Mouse (Mus musculus) kidney, postnatal 10 days (tissue): Measurements from ENCODE around the gene Gcdh.
"Not testable (repeated sequence)": the region's sequence is repeated elsewhere in the genome, so short reads cannot be mapped to it uniquely, and the experiment has no call there.

Experiments
- DNase-seq: peaks from one replicate; pipeline ENCODE4 v3.0.0; 2021; ENCODE audit warnings: mixed read lengths

The Gcdh gene

DNA sequence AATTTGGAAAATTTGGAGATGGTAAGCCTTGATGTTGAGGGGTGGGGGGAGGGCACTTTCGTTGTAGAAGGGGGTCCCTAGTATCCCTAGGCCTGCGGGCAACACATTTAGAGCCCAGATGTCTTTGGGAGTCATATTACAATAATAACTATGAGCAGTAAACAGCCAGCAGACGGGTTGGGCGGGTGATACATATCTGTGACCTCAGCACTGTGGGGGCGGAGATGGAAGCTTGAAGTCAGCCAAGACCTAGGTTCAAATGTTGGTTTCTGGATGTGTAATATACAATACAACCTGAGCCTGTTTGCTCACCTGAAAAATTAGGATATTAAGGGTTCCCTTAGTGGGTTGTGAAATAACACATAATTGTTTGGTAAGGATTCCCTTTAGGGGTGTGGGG is 16.2 kb upstream of the Gcdh start:
- no peak for DNase-seq

DNA sequence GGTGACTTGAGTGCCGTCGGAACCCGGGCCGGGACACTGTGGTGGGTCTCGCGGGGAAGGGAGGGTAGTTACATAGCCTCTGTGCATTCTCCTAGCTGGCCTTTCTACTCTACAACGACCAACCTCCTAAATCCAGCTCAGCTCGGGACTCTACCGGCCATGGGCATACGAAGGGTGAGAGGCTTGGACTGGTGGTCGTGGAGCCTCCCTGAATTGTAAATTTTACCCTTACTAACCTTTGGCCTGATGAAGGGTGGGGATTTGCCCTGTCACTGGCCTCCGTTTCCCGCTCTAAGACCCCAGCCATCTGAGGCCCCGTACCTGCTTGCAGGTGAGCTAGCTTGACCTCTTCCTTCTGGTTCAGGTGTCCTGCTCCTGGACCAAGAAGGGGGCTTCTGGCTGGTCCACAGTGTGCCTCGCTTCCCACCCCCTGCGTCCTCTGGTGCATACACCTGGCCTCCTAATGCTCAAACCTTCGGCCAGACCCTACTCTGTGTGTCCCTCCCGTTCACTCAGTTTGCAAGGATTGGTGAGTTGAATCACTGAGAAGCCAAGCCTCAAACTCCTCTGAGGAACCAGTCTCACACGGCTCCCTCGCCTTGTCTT is 15.5 kb upstream of the Gcdh start:
- DNase-seq = no peak

DNA sequence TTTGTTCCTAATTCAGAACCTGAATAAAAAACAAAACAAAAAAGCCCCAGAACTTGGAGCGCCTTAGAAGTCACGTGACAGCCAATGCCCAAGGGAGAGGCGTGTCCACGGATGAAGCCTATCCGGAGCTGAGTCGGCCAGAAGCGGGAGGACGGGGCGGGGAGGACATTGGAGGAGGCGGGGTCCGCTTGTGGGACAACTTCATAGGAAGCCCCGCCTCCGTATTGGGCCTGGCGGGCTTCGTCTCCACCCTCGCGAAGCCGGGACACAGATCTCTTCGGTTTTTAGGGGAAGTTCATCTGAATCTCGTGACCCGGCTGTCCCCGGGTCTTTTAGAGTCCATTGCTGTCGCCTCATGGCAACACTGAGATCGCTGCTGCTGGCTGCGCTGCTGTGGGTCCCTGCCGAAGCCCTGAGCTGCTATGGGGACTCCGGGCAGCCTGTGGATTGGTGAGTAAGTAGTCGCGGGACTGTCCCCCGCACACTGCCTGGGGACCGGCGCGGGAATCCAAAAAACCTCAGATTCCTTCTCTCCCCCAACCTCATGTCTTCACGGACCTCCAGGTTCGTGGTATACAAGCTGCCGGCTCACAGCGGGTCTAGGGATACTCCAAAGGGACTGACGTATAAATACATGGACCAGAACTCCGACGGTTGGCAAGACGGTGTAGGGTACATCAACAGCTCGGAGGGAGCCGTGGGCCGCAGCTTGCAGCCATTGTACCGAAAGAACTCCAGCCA is 14.9 kb upstream of the Gcdh start, which contains the start of gene Dnase2a:
Gene Dnase2a (plus strand): TSS at position 140 of the 741 bp plus-strand sequence.
- DNase-seq = peak; percentile 98

DNA sequence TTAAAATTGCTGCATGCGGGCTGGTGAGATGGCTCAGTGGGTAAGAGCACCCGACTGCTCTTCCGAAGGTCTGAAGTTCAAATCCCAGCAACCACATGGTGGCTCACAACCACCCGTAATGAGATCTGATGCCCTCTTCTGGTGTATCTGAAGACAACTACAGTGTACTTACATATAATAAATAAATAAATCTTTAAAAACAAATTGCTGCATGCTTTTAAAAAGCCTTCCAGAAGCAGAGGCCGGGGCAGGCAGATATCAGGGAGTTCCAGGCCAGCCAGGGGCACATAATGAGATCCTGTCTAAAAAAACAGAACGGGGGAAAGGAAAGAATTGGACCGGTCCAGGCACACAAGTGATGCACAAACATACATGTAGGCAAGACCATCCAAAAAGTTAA is 14.3 kb upstream of the Gcdh start:
- DNase-seq = not testable (repeated sequence)

DNA sequence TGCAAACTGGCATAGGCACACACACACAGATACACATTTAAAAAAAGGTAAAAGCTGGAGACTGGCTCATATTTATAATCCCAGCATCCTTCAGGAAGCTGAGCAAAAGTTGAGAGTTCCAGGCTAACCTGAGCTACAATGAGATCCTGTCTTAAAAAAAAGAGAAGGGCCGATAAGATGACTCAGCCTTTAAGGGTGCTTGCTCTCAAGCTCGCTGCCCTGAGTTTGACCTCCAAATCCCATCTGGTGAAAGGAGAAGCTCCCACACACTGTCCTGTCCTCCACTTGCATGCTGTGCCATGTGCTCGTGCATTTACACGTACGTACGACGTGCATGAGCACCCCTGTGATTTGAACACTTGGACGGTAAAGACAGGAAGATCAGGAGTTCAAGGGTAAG is 13.8 kb upstream of the Gcdh start:
- no peak for DNase-seq

DNA sequence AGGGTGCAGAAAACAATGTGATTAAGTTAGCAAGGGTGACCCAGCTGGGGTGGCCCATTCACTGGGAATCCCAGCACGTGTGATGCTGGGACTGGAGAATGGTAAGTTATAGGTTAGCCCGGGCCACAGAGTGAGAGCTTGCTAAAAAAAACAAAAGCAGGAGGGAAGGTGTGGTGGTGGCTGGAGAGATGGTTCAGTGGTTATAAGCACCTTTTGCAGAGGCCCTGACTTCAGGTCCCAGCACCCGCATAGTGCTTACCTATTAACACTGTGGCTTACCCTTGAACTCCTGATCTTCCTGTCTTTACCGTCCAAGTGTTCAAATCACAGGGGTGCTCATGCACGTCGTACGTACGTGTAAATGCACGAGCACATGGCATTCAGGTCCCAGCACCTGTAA is 13.3 kb upstream of the Gcdh start:
- DNase-seq = no peak

DNA sequence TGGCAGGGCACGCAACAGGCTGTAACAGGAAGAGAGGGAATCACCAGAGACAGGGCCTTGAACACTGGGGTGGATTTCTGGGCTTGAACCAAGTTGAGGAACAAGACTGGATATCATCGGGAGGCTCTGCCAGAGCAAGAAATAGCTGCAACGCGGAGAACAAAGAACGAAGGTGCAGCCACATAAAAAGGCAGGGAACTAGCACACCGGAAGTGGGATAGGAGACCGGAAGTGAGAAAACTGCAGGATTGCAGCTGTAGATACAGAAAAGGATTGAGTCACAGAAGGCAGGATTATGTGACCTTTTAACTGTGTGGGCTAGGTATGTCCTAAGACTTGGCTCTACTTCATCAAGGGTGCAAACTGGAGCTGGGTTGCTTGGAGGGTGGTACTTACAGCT is 10.6 kb upstream of the Gcdh start:
- DNase-seq = no peak

DNA sequence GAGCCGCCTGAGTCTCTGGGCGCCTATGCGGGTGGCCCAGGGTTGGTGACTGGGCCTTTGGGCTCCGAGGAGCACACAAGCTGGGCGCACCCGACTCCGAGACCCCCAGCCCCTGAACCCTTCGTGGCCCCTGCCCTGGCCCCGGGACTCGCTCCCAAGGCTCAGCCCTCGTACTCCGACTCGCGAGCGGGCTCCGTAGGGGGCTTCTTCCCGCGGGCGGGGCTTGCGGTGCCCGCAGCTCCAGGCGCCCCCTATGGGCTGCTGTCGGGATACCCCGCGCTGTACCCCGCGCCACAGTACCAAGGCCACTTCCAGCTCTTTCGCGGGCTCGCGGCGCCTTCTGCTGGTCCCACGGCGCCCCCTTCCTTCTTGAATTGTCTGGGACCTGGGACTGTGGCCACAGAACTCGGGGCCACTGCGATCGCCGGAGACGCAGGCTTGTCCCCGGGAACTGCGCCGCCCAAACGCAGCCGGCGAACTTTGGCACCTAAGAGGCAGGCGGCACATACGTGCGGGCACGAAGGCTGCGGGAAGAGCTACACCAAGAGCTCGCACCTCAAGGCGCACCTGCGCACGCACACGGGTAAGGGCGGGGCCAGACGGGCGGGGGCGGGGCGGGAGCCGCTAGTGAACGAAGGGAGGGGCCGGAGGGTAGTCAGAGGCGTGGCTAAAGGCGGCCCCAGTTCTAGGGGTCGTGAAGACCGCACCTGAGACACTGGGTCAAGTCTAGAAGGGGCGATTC is 9.4 kb upstream of the Gcdh start:
- peak; percentile 97 for DNase-seq

DNA sequence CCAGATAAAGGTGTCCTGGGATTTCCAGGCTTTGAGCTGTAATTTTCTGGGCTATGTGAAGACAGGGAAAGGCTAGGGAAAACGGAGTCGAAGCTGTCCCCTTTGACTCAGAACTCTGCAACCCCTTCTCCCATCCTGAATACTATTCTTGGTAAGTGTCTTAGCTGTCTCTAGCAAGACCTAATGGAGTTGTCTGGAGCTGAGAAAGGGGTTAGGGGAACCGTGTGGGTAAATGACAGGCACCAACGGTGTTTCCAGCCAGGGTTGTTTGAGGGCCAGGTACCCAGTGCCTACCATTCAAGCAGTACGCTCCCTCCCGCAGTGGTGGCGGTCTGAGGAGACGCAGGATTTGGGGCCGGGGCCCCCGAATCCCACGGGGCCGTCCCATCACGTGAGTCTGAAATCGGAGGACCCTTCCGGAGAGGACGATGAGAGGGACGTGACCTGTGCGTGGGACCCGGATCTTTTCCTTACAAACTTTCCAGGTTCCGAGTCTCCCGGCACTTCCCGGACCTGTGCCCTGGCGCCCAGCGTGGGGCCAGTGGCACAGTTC is 8.7 kb upstream of the Gcdh start:
- no peak for DNase-seq

DNA sequence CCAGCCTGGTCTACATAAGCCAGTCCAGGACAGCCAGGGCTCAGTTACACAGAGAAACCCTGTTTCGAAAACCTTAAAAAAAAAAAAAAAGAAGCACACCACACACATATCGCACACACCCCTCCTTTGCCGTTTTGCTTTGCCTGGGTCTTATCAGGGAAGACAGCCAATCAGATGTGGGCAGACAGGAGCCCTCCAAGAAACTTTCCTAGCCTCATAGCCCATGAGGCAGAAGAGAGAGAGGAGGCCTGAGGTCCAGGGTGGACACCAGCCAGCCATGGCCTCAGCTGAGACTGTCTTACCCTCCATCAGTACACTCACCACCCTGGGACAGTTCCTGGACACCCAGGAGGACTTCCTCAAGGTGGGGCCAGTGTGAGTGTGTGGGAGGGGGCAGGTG is 8.0 kb upstream of the Gcdh start, which contains the start of gene Klf1:
Gene Klf1 (plus strand): TSS at position 177 of the 400 bp plus-strand sequence.
- DNase-seq = no peak

DNA sequence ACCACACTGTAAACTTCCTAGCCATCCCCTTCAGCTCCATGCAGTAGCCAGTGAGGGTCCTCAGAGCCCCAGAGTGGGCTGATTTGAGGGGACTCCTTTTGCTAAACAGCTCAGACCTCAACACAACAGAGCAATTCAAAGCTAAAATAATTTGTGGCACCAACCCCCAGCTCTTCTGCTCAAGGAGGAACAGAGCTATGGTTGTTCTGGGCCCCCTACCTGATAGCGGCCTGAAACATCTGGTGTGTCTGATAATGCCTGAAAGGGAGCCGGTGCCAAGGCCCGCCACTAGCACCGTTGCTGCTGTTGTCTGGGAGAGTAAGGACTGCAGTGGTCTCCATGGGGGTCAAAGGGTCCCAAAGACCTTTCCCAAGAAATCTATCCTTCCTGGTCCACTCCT is 7.3 kb upstream of the Gcdh start:
- no peak for DNase-seq

DNA sequence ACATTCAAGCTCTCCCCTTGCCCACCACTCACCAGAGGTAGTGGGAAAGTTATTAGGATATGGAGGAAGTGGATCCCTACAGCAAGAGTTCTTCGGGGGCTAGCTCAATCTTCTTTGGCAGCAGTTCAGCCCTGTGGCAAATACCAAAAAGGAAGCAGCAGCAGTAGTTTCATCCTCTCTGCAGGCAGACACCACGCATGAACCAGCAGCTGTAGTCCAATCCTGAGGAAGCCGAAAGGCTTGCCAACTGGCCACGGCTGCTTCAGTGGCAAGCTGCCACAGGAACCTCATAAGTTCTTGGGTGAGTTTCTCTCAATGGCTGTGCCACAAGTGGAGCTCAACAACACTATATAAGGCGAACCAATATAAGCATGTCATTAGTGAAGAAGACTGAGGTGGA is 2.2 kb upstream of the Gcdh start:
- DNase-seq = no peak

DNA sequence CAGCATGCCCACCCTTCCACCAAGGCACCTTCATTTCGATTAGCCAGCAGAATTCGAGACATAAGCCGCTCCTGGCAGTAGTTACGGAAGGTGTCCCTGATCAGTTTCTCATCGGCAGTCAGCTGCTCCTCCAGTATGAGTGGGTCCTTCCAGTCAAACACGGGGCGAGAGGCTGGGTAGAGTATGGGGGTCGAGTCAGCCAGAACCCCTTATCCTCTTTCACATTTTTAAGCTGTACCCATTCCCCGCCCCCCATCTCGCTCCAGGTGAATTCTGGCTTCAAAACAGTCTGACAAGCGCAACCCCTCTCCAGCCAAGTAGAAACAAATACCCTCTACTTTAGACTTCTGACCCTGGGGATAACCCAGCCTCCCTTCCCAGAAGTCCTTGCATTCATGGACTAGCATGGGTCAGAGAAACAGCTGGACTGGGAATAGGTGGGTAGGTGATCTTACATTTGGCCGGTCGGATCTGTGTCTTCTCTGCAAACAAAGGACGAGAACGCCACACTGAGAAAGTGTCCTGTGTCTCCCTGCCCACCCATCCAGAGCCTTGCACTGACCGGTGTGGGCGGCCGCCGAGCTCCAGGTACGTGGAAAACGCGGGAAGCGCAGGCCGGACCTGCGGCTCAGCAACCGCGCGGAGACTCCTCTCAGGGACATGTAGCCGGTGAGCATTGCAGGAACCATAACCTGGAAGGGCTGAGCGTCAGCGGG is 570 bp downstream of the Gcdh start:
- peak; percentile 49 for DNase-seq

DNA sequence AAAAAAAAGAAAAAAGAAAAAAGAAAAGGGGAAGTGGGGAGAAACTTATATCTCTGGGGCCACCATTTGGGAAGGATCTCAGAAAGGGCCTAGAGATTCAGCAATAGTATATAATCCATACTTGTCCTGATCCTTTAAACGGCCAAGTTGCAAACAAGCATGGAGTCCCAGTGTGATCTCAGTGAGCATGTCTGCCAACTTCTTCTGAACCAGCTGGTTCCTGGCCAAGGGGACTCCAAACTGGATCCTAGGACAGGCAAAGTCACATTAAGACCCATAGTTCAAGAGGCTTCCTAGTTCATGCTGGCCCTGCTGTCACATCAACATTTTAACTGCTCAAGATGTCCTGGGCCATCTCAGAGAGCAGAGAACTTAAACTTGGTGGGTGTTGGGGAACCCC is 4.6 kb downstream of the Gcdh start:
- DNase-seq = no peak

DNA sequence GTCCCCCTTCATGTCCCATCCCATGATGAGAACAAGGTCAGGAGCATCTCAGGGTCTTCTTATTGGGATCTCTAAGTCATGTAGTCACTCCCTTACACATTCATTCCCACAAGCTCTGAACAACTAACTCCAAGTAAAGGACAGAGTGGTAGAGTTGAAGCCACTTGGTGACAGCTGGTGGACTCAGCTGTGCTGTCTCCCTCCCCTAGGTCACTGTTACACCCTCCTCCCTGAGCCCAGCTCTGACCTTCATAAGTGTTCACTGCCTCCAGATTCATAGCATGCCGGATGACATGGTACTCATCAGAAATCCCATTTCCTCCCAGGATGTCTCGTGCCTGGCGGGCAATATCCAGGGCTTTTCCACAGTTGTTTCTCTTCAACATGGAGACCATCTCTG is 5.4 kb downstream of the Gcdh start:
- no peak for DNase-seq

DNA sequence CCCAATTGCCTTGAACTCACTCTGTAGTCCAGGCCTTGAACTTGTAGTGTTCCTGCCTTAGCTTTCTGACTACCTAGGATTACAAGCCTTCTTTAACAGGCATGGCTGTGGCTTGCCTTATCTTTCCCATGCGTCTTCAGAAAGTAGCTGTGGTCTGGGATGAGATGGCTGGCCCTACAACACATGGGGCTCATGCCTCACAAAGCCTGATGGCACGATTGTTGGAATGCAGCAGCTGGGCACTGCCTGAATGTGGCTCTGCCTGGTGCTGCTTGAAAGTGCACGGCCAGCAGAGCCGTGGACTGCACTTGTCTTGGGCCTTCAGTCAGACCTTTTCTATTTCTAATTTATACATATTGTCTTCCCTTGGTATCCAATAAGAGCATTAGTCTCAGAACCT is 9.0 kb downstream of the Gcdh start:
- no peak for DNase-seq

DNA sequence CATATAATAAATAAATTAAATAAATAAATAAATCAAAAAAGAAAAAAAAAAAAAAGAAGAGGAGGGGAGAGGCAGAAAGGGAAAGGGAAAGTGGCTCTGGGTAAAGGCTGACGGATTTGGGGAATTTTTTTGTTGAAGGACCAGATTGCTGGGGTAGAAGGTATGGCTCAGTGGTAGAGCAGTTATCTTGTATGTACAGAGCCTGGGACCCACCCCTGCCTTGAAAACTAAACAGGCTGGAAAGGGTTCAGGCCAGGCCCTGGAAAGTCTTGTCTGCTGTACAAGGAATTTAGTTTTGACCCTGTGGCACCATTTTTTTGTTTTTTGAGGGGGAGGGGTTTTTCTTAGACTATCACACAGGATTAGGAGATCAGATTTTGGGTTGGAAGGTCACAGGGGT is 14.8 kb downstream of the Gcdh start:
- no peak for DNase-seq

DNA sequence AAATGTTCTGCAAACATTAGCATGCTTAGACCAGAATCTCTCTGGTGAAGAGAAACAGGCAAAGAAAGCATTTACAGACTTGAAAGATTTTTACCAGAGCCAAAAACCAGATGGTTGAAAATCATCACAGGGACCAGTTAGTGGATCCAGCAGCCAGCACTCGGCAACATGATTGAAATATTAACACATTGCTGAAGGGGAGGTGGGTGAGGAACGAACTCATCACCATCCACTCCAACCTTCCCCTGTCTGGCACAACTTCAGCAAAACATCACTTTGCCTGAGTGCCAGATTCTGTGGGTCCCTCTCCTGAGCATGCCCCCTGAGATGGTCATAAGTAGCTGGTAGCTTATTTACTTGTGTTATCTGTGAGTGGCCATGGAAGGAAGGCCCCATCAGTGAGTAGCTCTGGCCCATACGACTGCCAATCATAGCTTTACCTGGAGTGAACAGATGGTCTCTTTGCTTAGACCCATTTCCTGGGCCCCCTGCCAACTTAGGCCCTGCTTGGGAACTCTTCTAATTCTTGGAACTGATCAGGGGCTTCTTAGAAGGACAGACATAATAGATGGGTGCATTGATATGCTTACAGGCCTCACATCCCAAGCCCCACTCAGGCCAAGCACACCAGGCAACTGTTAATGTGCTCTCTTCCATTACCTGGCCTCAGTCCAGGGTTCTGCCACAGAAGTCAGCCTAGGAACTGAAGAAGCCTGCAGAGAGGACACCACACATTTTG is 16.3 kb downstream of the Gcdh start:
- no peak for DNase-seq

DNA sequence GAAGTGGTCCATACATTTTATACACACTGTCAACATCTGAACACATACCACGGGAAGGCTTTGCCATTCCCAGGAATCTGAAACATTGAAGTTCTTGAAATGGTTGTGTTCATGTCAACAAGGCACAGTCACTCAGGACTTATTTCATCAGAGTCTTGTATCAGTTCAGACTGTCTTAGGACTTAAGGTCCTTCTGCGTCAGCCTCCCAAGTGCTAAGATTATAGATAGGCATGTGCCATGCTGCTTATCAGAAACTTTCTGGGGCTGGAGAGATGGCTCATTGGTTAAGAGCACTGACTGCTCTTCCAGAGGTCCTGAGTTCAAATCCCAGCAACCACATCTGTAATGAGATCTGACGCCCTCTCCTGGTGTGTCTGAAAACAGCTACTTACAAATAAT is 19.4 kb downstream of the Gcdh start:
- DNase-seq = no peak

DNA sequence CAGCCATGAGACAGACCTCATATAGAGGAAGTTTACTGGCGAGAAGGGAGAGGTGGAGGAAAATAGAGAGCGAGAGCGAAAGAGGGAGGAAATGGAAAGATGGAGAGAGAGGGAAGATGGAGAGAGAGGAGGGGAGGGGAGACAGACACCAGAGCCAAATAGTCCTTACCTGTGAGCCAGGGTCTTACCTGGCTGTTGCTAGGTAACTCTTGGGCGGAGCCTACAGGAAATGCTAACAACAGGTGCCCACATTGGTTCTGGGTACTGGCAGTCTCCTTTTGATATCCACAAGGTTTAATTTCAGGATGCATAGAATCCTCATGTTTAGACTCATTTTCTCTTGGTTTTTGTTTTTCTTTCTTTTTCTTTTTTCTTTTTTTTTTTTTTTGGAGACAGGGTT is 20.7 kb downstream of the Gcdh start:
- DNase-seq = no peak

DNA sequence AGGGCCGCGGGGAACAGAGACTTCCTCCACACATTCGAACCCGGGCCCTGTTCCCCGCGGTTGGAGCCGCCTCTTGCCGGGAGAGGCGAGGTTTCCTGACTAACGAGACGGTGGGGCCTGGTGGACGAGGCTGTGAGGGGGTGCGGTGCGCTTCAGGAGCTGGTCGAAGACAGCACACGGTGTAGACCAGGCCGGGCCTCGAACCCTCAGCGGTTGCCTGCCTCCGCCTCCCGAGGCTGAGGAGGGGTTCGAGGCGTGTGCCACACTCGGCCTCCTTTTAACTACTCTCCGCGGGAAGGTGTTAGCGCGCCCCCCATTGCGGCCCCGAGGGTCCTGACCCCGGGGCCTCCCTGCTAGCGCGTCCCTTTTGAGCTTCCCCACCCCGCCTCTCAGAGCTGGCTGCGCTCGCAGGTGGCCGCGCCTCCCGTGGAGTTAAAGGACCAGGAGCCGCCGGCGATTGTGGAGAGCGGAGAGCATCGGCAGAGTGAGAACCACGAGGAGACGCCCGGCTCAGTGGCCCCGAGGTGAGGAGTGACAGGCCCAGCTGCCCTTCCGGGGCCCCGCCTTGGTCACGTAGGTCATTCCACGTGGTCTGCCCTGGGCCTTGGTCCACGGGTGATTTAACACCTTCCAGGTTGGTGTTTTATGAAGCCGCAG is 21.3 kb downstream of the Gcdh start:
- DNase-seq = peak; percentile 63
